Mouse (Mus musculus): ENCODE measurements around the gene Baiap2l2.

DNA sequence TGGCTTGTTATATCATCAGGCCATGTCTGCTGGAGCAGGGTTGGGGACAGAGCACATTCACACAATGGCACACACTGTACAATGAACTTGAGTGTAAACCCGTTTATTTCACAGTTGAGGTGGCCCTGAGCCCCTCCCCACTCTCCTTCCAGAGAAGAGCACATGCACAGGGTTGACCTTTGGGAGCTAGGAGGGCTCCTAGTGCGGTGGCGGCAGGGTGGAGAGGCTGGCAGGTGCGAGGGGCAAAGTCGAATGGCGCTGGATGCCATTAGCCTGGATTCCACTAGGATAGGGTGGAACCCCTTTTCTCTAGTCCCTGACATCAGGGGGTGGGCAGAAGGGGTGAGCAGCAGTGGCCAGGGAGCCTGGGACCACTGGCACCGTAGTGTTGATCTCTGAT is 804 bp upstream of the Baiap2l2 start:
- TF ChIP-seq POLR2A (IDR thresholded peaks at IDR 0.05; ENCODE audit: borderline replicate concordance, extremely low read depth, low read depth, low read length): no peak
- no peak for TF ChIP-seq CTCF (IDR thresholded peaks at IDR 0.05; ENCODE audit: insufficient read depth, low read length)
